Mouse (Mus musculus) embryonic facial prominence, embryonic 14.5 days (tissue): ENCODE measurements around the gene Fer. TPM values are rescaled to one million over a fixed set of nuclear protein-coding genes. Genes with fewer than 3 reads are reported as not detected.

ENCODE experiments used
- ATAC-seq: fragments of 200-750 bp; cut with Nextera tagmentation; 2 replicates; pipeline ENCODE4 v1.8.0; 2017; ENCODE audit warnings: low read depth, moderate number of reproducible peaks, moderate TSS enrichment
- DNase-seq: peaks from one replicate; pipeline ENCODE4 v3.0.0-alpha.2; 2015; ENCODE audit warnings: low spot score
- H3K27ac ChIP-seq: fragments of 300-500 bp; sonication (generic); replicated peaks from 2 replicates; pipeline ENCODE4 v1.5.1; 2014; ENCODE audit warnings: low read depth, mild to moderate bottlenecking, low read length, moderate library complexity
- H3K27me3 ChIP-seq: fragments of 300-500 bp; sonication (generic); replicated peaks from 2 replicates; pipeline ENCODE4 v1.6.1; 2014; ENCODE audit warnings: low read length; ENCODE audit not compliant: control insufficient read depth, insufficient read depth
- H3K36me3 ChIP-seq: fragments of 300-500 bp; sonication (generic); 2 replicates; pipeline ENCODE4 v1.6.1; 2014; ENCODE audit warnings: low read length, mixed read lengths; ENCODE audit not compliant: control insufficient read depth, insufficient read depth
- H3K4me1 ChIP-seq: fragments of 300-500 bp; sonication (generic); 2 replicates; pipeline ENCODE4 v1.6.1; 2014; ENCODE audit warnings: antibody characterized with exemption, low read length; ENCODE audit not compliant: control insufficient read depth, insufficient read depth
- H3K4me2 ChIP-seq: fragments of 300-500 bp; sonication (generic); 2 replicates; pipeline ENCODE4 v1.6.1; 2014; ENCODE audit warnings: low read depth, mild to moderate bottlenecking, low read length, moderate library complexity, mixed read lengths
- H3K4me3 ChIP-seq: fragments of 300-500 bp; sonication (generic); 2 replicates; pipeline ENCODE4 v1.5.1; 2014; ENCODE audit warnings: low read depth, mild to moderate bottlenecking, low read length
- H3K9ac ChIP-seq: fragments of 300-500 bp; sonication (generic); 2 replicates; pipeline ENCODE4 v1.6.1; 2014; ENCODE audit warnings: low read depth, mild to moderate bottlenecking, low read length, moderate library complexity, mixed read lengths
- H3K9me3 ChIP-seq: fragments of 300-500 bp; sonication (generic); 2 replicates; pipeline ENCODE4 v1.6.1; 2016; ENCODE audit warnings: low read length; ENCODE audit not compliant: control insufficient read depth
- WGBS: fragments of 180-500 bp; shearing (Covaris S2); extraction: QIAGEN DNeasy Blood & Tissue Kit; methylation state at CpG from one replicate; pipeline ENCODE4 v1.1.7; 2014; 5-methylcytosine and 5-hydroxymethylcytosine counted together
- polyA plus RNA-seq: library from polyadenylated mRNA; unstranded; fragments of >200 nt; fragmentation: Nextera tagmentation; extraction: Ambion mirVana; gene quantifications from 2 replicates; pipeline ENCODE4 v1.2.1, GENCODE M21; 2014

Gene Fer
- polyA plus RNA-seq, 1 experiment from 2014 or later: 33.1 TPM

DNA sequence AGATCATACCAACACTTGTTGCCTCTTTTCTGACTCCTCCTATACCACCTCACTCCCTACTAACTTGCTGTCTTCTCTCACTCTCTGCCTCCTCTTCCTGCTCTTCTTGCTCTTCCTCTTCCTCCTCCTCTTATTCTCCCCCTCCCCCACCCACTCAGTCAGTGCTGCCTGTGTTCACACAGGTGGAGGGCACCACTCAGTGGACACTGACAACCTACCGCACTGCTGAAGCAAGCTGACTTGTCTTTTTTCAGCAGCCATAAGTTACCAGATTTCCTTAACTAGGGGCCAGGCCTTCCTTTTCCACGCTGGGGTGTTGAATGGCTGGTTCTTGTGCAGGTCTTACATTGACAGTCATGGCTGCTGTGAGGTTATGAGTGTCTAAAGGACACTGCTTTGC is 72.5 kb downstream of the Fer start:
- 92% methylated on average over 2 of the region's 2 CpGs for WGBS
- no peaks in the 10 kb centered on the region for H3K9me3 ChIP-seq
- ATAC-seq (no peak), DNase-seq (no peak)
- H3K36me3 ChIP-seq: 0 out of 2 replicates have a peak, but pooled peaks cover 18% of the 10 kb centered on the region
- no peaks in the 10 kb centered on the region for H3K4me1 ChIP-seq
- H3K27me3 ChIP-seq: no peaks in the 10 kb centered on the region
- no peak overlapping the region for H3K4me3 ChIP-seq
- no peak overlapping the region for H3K9ac ChIP-seq
- H3K27ac ChIP-seq: no peak overlapping the region
- no peak overlapping the region for H3K4me2 ChIP-seq

GRCm38 (mm10) chr17:63937886-63938285 is 75.0 kb downstream of the Fer start:
- 49% methylated on average over 18 of the region's 18 CpGs for WGBS
- Histone ChIP-seq H3K9me3 (no peaks in the 10 kb centered on the region), H3K4me1 (no peaks in the 10 kb centered on the region), H3K27me3 (no peaks in the 10 kb centered on the region), H3K9ac (no peak overlapping the region), H3K4me2 (no peak overlapping the region), H3K27ac (no peak overlapping the region), H3K36me3 (0 out of 2 replicates have a peak, but pooled peaks cover 18% of the 10 kb centered on the region), H3K4me3 (no peak overlapping the region)
- no peak for ATAC-seq
- DNase-seq: no peak

DNA sequence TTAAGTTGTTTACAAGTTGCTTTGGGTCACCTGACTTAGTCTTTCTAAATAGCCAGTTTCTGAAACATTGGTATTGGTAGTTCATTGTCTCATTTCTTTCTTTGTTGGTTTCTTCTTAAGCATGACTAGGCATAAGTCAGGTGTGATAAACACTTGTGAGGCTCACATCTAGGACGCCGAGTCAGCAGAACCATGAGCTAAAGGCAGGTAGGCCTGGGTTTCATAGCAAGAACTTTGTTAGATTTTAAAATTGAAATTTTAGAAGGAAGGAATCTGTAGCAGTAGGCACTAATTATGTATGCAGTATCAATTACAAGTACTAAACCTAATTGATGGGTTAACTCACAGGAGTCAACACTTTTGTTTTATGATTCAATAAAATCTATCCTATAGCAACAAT is 83.9 kb downstream of the Fer start:
- Histone ChIP-seq H3K4me1 (no peaks in the 10 kb centered on the region), H3K27me3 (no peaks in the 10 kb centered on the region), H3K4me3 (no peak overlapping the region), H3K9me3 (no peaks in the 10 kb centered on the region), H3K4me2 (no peak overlapping the region), H3K36me3 (no peaks in the 10 kb centered on the region), H3K27ac (no peak overlapping the region), H3K9ac (no peak overlapping the region)
- no peak for ATAC-seq
- no peak for DNase-seq
- 89% methylated on average over 2 of the region's 2 CpGs for WGBS

DNA sequence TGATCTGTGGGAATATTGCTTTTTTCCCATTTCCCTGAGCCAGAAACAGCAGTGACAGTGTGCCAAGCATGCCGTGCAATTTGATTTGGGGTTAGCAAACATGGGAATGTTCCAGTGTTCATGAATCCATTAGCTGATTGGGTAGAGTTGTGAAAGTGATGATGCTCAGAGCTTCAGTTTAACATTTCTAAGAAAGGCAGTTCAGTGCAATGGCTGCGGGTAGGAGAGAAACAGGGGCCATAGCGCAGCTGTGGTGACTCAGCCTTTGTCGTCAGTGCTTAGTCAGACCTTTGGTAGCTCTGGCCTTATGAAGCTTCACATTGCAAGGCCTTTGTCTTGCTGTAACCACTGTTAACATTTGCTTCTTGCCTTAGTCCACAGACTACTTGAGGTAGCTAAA is 85.9 kb downstream of the Fer start:
- ATAC-seq (no peak), DNase-seq (peak; percentile 5)
- H3K9me3 ChIP-seq: no peaks in the 10 kb centered on the region
- no peak overlapping the region for H3K4me3 ChIP-seq
- H3K4me2 ChIP-seq: no peak overlapping the region
- no peak overlapping the region for H3K9ac ChIP-seq
- no peaks in the 10 kb centered on the region for H3K36me3 ChIP-seq
- WGBS: 86% methylated on average over 4 of the region's 4 CpGs
- no peaks in the 10 kb centered on the region for H3K27me3 ChIP-seq
- no peaks in the 10 kb centered on the region for H3K4me1 ChIP-seq
- H3K27ac ChIP-seq: no peak overlapping the region; the same call in 1 of the 2 replicates

DNA sequence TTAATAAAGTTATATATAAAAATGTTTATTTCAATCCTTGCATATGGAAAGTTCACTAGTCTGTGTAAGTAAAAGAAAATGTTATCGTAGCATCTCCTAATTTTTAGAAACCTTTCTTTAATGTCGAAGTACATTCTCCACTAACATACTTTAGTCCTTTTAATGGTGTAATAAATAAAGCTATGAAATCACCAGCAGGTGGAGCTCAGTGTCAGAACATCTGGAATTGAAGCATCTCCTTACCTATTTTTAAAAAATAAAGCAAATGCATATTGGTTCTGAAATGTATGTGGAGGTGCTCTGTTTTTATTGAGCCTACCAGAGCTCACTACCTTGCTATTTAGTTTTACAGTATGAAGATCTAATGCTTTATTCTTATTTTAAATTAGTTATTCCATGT is 88.6 kb downstream of the Fer start:
- 72% methylated on average over 2 of the region's 2 CpGs for WGBS
- H3K4me3 ChIP-seq: no peak overlapping the region
- no peaks in the 10 kb centered on the region for H3K27me3 ChIP-seq
- no peak overlapping the region for H3K4me2 ChIP-seq
- no peak overlapping the region for H3K9ac ChIP-seq
- H3K9me3 ChIP-seq: no peaks in the 10 kb centered on the region
- H3K27ac ChIP-seq: no peak overlapping the region
- H3K4me1 ChIP-seq: no peaks in the 10 kb centered on the region
- DNase-seq (peak; percentile 58), ATAC-seq (no peak)
- H3K36me3 ChIP-seq: no peaks in the 10 kb centered on the region

- H3K9ac ChIP-seq: no peak overlapping the region
- no peak overlapping the region for H3K4me2 ChIP-seq
- ATAC-seq: no peak
- 93% methylated on average over 3 of the region's 3 CpGs for WGBS
- no peaks in the 10 kb centered on the region for H3K27me3 ChIP-seq
- no peak overlapping the region for H3K4me3 ChIP-seq
- DNase-seq: no peak
- H3K36me3 ChIP-seq: no peaks in the 10 kb centered on the region
- no peak overlapping the region for H3K27ac ChIP-seq
- H3K9me3 ChIP-seq: no peaks in the 10 kb centered on the region
- H3K4me1 ChIP-seq: no peaks in the 10 kb centered on the region
Measured at GRCm38 (mm10) chr17:63967091-63967490, 104.2 kb downstream of the Fer start.

DNA sequence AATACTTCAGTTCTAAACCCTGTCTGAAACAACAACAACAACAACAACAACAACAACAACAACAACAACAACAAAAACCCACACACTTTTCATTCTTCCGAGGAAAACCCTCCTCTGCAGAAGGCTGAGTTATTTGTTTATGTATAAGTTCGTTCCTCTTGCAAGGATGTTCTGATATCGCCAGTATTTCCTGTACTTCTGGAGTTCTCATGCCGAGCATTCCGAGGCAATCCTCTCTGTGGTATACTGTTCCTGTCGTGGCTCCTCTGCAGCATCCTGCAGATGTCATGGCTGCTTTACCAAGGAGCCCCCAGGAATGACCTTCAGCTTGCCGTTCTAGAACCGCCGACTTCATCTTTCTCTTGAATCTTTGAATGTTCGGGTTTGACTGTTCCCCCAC is 106.6 kb downstream of the Fer start:
- DNase-seq (no peak), ATAC-seq (no peak)
- 67% methylated on average over 10 of the region's 10 CpGs for WGBS

DNA sequence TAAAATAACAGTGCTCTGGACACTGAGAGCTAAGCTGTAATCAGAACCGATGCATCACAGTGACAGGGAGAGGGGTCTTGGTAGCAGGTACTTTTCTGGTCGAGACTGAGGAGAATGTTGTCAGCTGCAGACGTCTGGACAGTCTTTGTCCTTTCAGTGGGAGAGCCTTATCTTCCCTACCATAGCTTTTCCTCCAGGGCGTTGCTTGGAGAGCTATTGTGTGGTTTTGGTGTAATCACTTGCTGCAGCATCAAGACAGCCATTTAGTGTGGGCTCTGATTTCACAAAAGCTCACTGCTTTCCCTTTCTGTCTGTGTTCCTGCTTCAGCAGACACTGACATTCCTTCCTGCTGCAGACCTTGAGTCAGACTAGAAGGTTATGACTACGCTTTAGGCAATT is 107.4 kb downstream of the Fer start:
- Histone ChIP-seq H3K4me3 (no peak overlapping the region), H3K27ac (no peak overlapping the region), H3K9me3 (no peaks in the 10 kb centered on the region), H3K4me1 (no peaks in the 10 kb centered on the region), H3K36me3 (no peaks in the 10 kb centered on the region), H3K9ac (no peak overlapping the region), H3K27me3 (no peaks in the 10 kb centered on the region), H3K4me2 (no peak overlapping the region)
- ATAC-seq (no peak), DNase-seq (no peak)
- 32% methylated on average over 5 of the region's 5 CpGs for WGBS

More for the DNA sequence above, 106.6 kb downstream of the Fer start:
- Histone ChIP-seq H3K36me3 (no peaks in the 10 kb centered on the region), H3K27ac (no peak overlapping the region), H3K9me3 (no peaks in the 10 kb centered on the region), H3K9ac (no peak overlapping the region), H3K27me3 (no peaks in the 10 kb centered on the region), H3K4me2 (no peak overlapping the region), H3K4me1 (no peaks in the 10 kb centered on the region), H3K4me3 (no peak overlapping the region)

DNA sequence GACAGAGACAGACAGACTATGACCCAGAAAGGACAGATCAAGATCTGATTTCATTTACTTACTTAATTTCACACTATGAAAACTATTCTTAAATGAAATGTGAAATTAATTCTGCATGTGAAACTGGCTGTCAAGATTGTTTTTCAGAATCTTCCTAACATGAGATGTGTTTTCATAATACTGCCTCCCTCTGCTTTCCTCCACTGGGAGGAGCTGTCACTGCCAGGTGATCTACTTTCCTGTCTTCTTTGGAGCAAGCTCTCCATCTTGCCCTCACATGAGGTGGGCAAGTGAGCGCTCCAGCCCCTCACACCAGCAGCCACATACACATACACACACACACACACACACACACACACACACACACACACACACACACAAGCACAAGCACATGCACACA is 108.1 kb downstream of the Fer start:
- no peak overlapping the region for H3K4me2 ChIP-seq
- H3K9me3 ChIP-seq: no peaks in the 10 kb centered on the region
- no peak for DNase-seq
- no peaks in the 10 kb centered on the region for H3K36me3 ChIP-seq
- no peak overlapping the region for H3K4me3 ChIP-seq
- no peaks in the 10 kb centered on the region for H3K4me1 ChIP-seq
- H3K27me3 ChIP-seq: no peaks in the 10 kb centered on the region
- no peak overlapping the region for H3K27ac ChIP-seq
- ATAC-seq: no peak
- WGBS: 95% methylated on average over 1 of the region's 1 CpGs
- no peak overlapping the region for H3K9ac ChIP-seq
